Mouse (Mus musculus): Measurements from ENCODE around the gene Arid2.
"Not testable (repeated sequence)": the region's sequence is repeated elsewhere in the genome, so short reads cannot be mapped to it uniquely, and the experiment has no call there.

Arid2 gene

DNA sequence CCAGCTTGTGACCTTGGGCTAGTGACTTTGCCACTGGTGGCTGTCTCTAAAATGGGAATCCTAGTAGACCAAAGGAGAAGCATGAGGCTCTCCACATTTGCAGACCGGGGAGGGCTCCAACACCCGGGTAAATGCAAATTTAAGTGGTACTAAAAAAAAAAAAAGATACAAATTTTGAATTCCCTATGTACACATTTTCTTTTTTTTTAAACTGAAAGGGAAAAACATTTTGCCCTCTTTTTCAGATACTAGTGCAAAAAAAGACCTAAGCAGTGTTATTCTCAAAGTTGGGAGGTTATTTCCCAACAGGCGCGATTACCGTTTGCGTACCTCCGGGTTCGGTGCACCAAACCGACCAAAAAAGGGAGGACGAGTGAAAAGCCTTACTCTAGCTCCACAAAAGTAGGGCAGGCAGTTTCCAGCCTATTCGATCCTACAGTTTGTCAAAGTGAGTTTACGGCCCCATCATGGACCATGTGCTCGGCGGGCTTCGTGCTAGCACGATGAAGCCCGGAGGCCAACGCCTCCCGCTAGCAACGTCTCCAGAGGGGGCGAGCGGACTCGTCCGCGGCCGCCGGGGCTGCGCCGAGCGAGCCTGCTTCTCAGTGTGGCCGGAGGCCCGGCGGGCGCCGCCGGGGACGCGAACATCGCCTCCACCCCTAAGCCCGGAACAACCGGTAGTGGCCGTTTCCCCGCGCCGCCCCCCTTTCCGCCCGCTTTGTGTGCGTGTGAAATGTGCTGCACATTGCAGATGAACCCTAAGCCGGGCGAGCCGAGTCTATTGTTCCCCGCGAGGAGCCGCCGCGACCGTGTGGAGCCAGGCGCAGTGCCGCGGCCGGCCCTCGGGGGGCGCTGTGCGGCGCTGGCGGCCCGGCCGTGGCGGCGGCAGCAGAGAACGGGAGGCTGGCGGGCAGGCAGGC lies 1.0 kb upstream of the Arid2 start:
- DNase-seq (ENCODE audit: low spot score in 2 of 2) = peak; percentile 85 to 90

DNA sequence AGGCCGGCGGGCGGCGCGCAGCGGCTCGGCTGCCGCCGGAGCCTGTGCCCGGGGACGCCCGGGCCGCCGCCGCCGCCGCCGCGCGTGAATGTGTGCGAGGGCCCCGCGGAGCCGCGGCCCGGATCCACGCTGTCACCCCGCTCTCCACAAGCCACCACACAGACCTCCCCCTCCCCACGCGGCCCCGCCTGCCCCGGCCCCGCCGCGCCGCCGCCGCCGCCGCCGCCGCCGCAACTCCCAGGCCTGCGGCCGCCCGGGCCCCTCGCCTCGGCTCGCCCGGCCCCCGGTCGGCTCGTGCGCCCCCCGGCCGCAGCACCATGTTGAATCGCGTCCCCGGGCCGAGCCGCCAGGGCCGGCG lies 404 bp upstream of the Arid2 start:
- DNase-seq (ENCODE audit: low spot score in 2 of 2) = no peak

DNA sequence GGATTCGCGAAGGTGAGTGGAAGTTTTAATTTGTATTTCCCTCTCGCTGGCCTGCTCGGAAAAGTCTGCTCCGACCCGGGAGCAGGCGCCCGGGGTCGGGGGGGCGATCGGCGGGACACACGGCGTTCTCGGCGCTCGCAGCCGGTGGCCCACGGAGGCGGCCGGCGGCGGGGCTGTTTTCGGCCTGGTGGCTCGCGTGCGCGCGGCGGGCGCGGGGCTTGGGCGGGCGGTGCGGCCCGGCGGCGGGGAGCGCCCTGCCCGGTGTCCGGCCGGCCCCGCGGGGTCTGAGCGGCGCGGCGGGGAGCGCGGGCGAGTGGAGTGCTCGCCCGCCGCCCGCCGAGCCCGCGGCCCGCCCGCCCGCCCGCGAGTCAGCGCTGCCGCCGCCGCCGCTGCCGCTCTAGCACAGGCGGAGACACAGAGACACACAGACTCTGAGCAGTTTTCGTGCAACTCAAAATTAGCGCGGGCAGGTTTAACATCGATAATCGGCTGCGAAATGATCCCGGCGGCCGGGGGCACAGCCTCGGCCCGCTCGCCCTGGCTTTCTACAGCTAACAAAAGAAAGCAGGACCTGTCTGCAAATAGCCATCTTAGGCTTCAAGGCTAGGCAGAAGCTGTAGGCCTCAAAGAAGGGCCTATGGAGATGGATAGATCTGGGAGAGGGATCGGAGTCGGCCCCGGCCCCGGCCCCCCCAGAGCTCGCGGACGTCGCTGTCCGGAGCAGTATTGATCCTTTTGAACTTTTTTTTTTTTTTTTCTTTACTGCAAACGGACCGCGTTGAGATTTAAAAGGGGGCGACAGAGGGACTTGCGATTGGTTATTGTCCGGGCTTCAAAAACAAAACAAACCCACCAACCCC lies 888 bp downstream of the Arid2 start:
- peak; percentile 19 to 27 for DNase-seq (ENCODE audit: low spot score in 2 of 2)

DNA sequence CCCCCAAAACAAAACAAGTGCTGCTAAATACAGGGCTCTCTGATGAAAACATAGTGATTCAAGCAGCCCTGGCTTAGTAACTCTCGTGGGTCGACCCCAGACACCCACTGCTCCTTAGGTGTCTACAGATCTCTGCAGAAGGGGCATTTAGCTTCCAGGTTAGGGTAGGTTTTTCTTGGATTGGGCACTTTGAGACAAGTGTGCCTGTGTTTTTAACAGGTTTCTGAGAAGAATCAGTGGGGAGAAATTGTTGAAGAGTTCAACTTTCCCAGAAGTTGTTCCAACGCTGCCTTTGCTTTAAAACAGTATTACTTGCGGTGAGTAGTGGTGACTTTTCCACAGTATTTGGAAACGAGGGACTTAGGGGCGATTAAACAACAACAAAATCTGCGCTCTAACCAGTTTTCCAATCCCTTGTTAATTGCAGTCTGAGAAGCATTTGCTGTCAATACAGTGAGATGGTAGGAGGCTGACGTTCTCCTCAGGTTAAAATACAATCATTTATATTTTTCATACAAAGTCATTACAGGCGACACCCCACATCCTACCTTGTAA lies 1.6 kb downstream of the Arid2 start:
- no peak for DNase-seq (ENCODE audit: low spot score in 2 of 2)

DNA sequence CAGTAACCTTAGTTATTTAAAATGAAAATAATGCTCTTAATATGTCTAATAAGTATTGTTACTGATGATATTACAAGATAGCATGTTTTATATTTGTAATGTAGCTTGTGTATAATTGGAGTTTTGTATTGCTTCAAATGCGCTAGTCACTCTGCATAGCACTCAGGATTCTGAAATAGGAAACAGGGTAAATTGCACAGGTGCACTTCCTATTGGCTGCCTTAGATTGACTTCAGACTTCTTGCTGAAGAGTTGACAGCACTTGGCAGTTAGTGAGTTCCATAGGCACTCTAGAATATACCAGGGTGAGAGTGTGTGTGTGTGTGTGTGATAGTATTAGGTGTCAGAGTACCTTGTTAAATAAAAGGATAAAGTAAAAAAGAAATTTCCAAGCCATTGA lies 2.7 kb downstream of the Arid2 start:
- no peak for DNase-seq (ENCODE audit: low spot score in 2 of 2)

DNA sequence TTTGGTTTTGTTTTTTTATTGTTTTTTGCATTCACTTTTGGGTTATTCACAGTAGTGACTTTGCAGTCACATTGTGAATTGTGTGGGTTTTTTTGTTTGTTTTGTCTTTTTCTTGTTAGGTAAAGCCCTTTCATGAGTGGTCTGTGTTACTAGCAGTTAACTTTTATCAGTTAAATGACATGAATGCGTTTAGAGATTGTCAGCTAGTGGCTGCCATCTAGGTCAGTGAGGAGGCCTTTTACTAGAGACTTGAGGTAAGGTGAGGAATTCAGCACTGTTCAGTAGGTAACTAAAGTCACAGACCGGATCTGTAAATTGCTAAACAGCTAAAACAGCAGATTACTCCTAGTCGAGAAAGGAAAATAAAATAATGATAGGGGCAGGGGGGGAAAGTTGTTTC lies 6.1 kb downstream of the Arid2 start:
- no peak for DNase-seq (ENCODE audit: low spot score in 2 of 2)

DNA sequence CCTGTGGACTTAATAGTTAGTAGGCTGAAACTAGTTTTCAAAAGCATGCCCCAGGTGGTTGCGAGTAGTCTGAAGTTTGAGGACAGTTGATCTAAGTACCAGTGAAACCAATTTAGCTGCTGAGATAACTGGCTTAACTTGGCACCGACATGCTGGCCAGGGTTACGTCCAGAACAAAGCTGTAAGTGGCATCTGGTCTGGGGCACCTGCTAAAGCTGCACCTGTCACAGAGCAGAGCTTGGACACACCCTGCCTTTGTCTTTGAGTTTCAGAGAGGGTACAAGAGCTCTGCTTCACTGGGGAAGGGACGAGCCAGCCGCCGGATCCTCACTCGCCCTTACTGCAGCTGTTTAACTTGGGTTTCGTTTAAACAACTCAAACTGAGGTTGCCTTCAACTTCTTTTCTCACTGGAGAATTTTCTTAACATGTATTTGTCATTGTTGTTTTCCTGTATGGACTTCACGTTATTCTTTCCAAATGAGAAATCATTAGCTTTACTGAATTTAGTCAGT lies 9.8 kb downstream of the Arid2 start:
- no peak for DNase-seq (ENCODE audit: low spot score in 2 of 2)

DNA sequence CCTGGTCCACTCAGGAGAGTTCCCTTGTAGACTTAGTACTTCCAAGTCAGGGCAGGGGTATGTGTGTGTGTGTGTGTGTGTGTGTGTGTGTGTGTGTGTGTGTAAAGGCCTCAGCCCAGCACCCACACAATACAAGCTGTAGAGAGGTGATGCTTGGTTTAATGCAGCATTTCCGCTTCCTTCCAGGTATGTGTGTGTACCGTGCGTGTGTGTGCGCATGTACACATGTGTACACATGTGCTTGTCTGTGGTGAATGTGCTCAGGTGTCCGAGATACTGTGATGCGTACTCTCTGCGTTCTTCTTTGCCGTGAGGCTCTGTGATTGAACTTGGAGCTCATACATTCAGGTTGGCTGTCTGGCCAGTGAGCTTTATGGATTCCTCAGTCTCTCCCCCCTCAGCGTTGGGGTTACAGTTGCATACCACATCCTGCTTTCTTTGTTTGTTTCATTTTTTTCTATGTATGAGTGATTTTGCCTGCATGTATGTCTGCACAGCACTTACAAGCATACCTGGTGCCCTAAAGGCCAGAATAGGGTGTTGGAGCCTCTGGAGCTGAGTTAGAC lies 10.4 kb downstream of the Arid2 start:
- DNase-seq (ENCODE audit: low spot score in 2 of 2) = no peak

DNA sequence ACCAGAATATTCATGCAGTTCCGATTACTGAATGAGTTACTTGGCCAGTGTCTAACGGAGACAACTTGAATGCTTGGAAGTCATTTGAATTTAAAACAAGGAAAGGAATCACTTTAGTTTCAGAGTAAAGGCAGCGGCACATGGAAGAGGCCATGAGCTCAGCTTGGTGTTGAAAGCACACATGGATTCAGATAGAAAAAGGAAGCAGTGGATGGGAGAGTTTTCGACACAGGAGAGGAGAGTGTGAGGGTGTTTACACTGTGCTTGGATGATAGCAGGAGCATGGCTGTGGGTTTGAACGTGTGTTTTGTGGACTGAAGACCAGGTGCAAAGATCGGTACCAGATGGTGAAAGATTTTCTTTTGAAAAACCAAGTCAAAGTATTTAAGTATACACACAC lies 22.0 kb downstream of the Arid2 start:
- DNase-seq (ENCODE audit: low spot score in 2 of 2) = no peak

DNA sequence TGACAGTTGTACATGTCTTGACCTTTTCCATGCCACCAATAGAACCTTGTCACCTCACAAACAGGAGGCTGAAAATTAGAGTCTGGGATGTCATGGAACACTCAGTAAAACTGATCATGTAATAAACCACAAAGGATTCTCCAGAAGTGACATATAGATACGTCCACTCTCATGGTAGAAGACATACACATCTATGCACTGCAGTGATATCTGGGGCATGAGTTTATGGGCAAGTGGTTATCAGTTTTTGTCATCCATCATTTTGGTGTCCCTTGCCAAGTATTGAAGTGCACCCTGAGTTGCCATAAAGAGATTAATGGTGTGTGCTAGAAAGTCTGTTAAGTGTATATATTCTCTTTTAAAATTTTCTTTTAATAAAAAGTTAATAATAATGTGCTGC lies 25.6 kb downstream of the Arid2 start:
- DNase-seq (ENCODE audit: low spot score in 2 of 2) = no peak

DNA sequence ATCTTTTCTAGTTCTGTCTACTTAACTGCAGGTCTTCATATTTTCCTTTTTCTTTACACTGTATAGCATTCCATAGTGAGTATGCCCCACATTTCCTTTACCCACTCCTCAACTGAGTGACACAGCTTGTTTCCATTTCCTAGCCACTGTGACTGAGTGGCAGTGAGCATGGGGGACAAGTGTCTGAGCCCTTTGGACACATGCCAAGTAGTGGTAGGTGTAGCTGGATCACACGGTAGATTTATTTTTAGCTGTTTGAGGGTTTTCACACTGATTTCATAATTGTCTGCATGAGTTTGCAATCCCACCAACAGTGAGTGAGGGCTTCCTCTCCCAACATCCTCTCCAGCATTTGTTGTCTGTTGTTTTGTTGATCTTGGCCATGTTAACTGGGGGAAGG lies 28.3 kb downstream of the Arid2 start:
- DNase-seq (ENCODE audit: low spot score in 2 of 2) = no peak

DNA sequence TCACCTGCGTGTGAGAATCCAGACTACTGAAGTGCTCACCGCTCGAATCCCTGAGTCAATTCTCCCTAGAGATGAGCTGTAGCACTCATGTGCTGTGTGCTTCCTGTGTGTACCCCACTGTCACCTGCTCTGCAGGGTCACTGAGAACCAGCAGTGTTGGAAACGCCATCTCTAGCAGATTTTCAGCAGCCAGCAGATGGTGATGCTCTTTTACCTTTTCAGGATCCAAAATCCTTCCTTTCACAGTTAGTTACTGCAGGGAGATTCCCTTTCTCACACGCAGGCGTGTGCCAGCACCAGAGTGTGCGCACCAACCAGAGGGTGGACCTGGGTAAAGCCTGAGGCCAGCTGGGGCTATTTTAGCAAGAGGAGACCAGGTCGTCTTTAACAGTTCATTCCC lies 32.0 kb downstream of the Arid2 start:
- DNase-seq (ENCODE audit: low spot score in 2 of 2) = no peak

DNA sequence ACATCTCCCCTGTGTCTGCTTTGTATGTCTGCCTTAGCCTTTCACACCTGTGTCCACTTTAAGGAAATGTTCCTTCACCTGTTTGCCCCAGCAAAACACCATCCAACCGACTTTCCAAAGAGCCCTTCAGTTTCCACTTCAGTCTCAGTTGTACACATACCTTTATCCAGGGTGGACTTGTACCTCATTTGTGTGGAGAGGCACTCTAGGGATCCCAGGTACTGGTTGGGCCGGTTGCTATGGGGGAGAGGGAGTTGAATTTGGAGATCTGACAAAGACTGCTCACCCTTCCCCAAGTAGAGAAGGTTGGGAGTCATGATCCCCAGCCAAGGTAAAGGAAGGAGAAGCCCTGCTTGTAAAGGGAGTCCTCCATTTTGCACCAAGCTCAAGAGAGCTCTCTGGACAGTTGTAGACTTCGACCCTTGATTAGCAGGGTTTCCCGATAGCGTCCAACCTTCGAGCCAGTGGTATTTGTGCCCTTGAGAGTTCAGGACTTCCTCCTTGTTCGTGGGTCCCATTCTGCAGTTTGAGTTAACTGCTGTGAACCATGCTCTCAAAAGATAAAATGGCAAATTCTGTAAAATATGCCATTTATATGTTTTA lies 38.5 kb downstream of the Arid2 start:
- DNase-seq (ENCODE audit: low spot score in 2 of 2) = no peak

DNA sequence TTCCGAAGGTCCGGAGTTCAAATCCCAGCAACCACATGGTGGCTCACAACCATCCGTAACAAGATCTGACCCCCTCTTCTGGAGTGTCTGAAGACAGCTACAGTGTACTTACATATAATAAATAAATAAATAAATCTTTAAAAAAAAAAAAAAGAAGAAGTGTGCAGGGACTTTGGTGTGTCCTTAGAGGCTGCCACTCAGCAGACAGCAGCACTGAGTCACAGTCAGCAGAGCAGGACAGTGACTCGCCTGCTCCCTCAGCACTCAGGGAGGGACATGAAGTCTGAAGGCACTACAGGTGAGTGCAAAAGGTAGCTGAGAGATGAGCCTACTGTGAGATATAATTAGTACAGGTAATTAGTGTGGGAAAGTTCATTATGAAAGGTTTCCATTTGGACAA lies 41.4 kb downstream of the Arid2 start:
- not testable (repeated sequence) for DNase-seq (ENCODE audit: low spot score in 2 of 2)

DNA sequence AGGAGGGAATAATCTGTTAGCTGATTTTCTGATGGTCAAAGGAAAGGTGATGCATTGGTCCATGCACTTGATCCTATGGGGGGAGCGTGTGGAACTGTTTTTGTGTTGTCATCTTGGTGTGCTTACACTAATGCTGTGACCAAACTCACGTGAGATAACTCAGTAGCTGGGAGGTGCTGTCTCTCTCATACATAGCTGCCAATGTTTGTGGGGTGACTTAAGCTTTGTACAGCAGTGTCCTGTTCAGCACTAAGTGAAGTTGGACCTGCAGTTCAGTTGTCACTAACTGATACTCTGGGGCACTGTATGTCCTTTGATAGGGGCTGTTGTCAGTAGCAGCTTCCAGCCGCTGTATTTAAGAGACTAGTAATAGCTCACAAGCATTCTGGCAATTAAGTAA lies 43.2 kb downstream of the Arid2 start:
- DNase-seq (ENCODE audit: low spot score in 2 of 2) = no peak

DNA sequence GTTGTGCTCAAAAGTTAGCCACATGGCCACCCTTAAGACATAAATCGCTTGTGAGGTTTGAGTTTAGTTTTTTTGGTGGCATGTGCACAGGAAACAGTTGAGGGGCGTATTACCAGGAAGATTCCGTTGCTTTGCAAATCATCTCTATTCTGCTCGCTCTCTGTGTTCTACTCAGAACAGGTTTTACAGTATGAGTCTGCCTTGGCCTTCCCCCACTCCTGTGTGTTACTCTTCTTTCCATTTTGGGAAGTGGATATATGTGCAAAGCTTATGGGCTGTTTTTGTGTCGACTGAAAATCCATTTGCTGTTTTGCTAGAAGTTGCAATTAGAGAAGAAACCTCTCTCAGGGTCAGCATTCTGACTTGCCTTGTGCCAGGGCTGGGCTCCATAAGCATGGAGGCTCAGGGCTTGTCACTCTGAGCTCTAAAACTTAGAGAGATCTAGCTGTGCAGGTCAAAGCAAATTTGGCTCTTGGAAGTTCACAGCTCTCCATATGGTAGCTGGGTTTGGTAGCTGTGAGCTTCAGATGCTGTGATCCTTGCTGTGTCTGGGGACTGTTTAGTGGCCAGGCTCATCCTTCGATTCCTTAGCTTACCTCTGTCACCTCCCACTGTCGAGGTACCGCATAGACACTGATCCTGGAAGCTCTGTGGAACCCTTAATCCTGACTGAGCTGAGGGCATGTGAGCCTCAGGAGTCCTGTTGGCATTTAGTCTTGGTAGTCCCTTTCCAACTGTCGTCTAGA lies 45.3 kb downstream of the Arid2 start:
- DNase-seq (ENCODE audit: low spot score in 2 of 2) = no peak

DNA sequence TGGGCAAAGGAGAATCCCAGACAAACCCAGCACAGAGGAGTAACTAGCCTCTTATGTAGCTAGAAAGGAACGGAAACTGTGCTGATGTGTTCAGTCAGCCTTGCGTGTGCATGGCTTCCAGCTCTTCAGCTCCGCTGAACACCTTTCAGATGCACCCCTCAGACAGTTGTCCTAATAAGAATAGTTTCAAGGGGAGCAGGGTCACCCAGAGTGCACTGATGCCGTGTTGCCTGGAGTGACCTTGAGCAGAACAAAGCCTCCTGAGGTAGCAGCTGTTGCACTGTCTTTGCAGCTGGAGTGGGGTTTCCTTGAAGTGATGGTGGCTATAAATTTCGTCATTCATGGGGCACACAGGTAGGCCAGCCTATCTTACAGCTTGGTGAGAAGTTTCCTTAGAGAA lies 46.0 kb downstream of the Arid2 start:
- DNase-seq (ENCODE audit: low spot score in 2 of 2) = no peak

DNA sequence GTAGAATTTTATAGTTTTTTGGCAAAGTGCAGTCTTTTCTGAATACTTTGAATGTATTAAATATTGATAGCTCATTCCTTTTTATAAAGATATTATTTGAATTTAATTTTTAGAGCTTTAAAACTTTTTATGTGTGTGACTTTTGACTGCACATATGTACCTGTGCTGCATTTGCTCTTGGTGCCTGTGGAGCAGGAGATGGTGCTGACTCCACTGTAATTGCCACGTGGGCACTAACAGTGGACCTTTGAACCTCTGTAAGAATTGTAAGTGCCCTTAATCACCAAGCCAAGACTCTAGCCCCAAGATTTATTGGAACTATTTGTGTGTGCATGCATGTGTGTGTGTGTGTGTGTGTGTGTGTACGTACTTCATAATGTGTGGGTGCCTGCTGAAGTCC lies 53.6 kb downstream of the Arid2 start:
- no peak for DNase-seq (ENCODE audit: low spot score in 2 of 2)

DNA sequence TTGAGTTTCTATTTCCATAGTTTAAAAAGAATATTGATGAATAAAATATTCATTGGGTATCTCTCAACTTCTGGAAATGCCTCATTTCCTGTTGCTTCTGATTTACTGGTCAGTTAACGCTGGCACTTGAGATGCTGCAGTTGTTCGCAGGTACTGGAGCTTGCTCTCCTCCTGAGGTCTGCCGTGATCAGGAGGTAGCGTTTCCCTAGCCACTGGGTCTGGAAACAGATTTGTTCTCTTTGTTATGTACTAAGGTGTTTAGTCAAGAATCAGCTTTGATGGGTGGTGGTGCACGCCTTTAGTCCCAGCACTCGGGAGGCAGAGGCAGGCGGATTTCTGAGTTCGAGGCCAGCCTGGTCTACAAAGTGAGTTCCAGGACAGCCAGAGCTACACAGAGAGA lies 54.8 kb downstream of the Arid2 start:
- no peak for DNase-seq (ENCODE audit: low spot score in 2 of 2)

DNA sequence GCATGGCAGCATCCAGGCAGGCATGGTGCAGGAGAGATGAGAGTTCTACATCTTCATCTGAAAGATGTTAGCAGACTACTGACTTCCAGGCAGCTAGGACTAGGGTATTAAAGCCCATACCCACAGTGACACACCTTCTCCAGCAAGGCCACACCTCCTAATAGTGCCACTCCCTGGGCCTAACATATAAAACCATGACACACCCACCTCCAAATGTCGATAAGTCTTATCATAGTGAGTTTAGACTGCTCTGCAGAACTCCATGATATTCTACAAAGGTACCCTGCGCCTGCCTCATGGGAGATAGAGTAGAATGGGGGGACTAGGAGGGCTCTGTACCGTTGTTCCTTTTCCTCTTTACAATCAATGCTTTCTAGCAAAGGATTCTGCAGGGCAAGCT lies 55.6 kb downstream of the Arid2 start:
- no peak for DNase-seq (ENCODE audit: low spot score in 2 of 2)

All from right cerebral cortex, postnatal 36 days (tissue).